Mouse (Mus musculus) adipose tissue, adult 10 weeks (tissue): ENCODE measurements around the gene Jmy. TPM values are rescaled to one million over a fixed set of nuclear protein-coding genes. Genes with fewer than 3 reads are reported as not detected.

Source experiments
- polyA plus RNA-seq: library from polyadenylated mRNA; stranded (reverse); fragments of 350-450 nt; fragmentation: Illumina TruSeq; extraction: RNeasy Lipid Tissue Mini Kit (QIAGEN cat#74804); gene quantifications from one replicate; pipeline ENCODE4 v1.2.3, GENCODE M21; 2014; ENCODE audit warnings: low read depth, low replicate concordance

Gene Jmy
- 12.8 TPM for polyA plus RNA-seq

GRCm38 (mm10) chr13:93499167-93499972 is at the start of gene Jmy:
Gene Jmy (minus strand): TSS chr13:93499808.

Other genes starting within 250 kb of the Jmy start
- 7.3 TPM for gene Homer1, start 200.2 kb downstream of the Jmy start, polyA plus RNA-seq
- gene Bhmt, start 138.2 kb upstream of the Jmy start, polyA plus RNA-seq: 1.0 TPM
- gene Bhmt2, start 174.5 kb upstream of the Jmy start, polyA plus RNA-seq: not detected
- gene Dmgdh, start 174.6 kb upstream of the Jmy start, polyA plus RNA-seq: not detected